In the genomic region with DNA sequence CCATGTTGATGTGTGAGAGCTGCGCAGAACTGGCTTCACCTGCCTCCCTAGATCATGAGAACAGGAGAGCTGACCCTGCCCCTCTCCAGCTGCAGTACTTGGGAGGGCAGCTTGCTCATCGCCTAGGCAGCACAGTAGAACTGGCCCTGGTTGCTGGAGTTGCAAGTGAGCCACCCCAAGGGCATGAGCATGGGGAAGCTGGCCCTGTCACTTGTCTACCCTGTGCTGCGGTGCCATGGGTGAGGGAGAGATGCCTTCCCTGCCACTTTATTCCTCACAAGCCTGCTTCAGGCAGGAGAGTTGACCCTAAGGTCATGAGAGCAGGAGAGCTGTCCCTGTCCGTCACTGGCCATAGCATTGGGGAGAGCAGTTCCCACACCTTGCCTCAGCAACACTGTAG, we compare ENCODE assay signal across 19 mouse cellular contexts.
"Had no signal": no experiment of that assay in that cellular context is flagged by ENCODE, and none has a peak within 500 bp of the region (broad histone marks: within the 10 kb centered on the region; RNA-seq: fewer than 3 reads in every experiment).

No protein-coding gene starts in this region.

- H3K9me3 ChIP-seq: limb, embryonic 12.5 days; limb, embryonic 15.5 days; midbrain, embryonic 12.5 days; stomach, embryonic 15.5 days had no signal

- H3K4me1 ChIP-seq: midbrain, embryonic 12.5 days; stomach, embryonic 15.5 days had no signal

- H3K27ac ChIP-seq: limb, embryonic 12.5 days; limb, embryonic 15.5 days; liver, embryonic 14.5 days; macrophage; midbrain, embryonic 12.5 days; stomach, embryonic 15.5 days had no signal

- H3K4me3 ChIP-seq: limb, embryonic 12.5 days; limb, embryonic 15.5 days; midbrain, embryonic 12.5 days; stomach, embryonic 15.5 days had no signal

- H3K9ac ChIP-seq: limb, embryonic 12.5 days; limb, embryonic 15.5 days; liver, embryonic 14.5 days; liver, postnatal 0 days; lung, embryonic 14.5 days; midbrain, embryonic 12.5 days; stomach, embryonic 15.5 days had no signal

- DNase-seq: kidney, adult 2 months; kidney, postnatal 10 days; kidney, postnatal 4 days; left cerebral cortex, postnatal 4 days; liver, postnatal 0 days; lung, embryonic 14.5 days; retina, postnatal 1 day; right cerebral cortex, postnatal 25 days; spleen, adult 18-20 months; thymus, postnatal 25 days had no signal

- H3K36me3 ChIP-seq: limb, embryonic 12.5 days; limb, embryonic 15.5 days; midbrain, embryonic 12.5 days; stomach, embryonic 15.5 days had no signal

- H3K4me2 ChIP-seq: limb, embryonic 12.5 days; limb, embryonic 15.5 days; liver, embryonic 11.5 days; lung, embryonic 14.5 days; midbrain, embryonic 12.5 days; stomach, embryonic 15.5 days had no signal

- H3K27me3 ChIP-seq: limb, embryonic 12.5 days; limb, embryonic 15.5 days; midbrain, embryonic 12.5 days; stomach, embryonic 15.5 days had no signal

- ATAC-seq: intestine, postnatal 0 days; liver, postnatal 0 days; lung, postnatal 0 days had no signal
